Mouse (Mus musculus): Measurements from ENCODE around the gene Inhba. TPM values are rescaled to one million over a fixed set of nuclear protein-coding genes. Genes with fewer than 3 reads are reported as not detected.

Inhba gene
- 7.5 and 7.9 TPM in 2 replicates for total RNA-seq (2015; ENCODE audit: low replicate concordance)
- 2.5 and 3.8 TPM in 2 replicates for total RNA-seq (2017; ENCODE audit: low replicate concordance)

- ATAC-seq (replicated peaks; ENCODE audit: low FRiP score, poor library complexity, severe bottlenecking), result no peak
These were observed at the start of gene Inhba for GRCm38 (mm10) chr13:16011372-16012242. Gene Inhba (plus strand): TSS chr13:16011851.

- ATAC-seq (replicated peaks; ENCODE audit: low FRiP score, poor library complexity, severe bottlenecking), result no peak
These were observed 35.1 kb upstream of the Inhba start for GRCm38 (mm10) chr13:15976584-15976983.

GRCm38 (mm10) chr13:15979551-15979950 is 32.1 kb upstream of the Inhba start:
- ATAC-seq (replicated peaks; ENCODE audit: low FRiP score, poor library complexity, severe bottlenecking), result no peak

- no peak for ATAC-seq (replicated peaks; ENCODE audit: low FRiP score, poor library complexity, severe bottlenecking)
These were observed 29.6 kb upstream of the Inhba start for GRCm38 (mm10) chr13:15982041-15982440.

GRCm38 (mm10) chr13:15985761-15986160 is 25.9 kb upstream of the Inhba start:
- ATAC-seq (replicated peaks; ENCODE audit: low FRiP score, poor library complexity, severe bottlenecking), result no peak

GRCm38 (mm10) chr13:15986172-15986571 is 25.5 kb upstream of the Inhba start:
- no peak for ATAC-seq (replicated peaks; ENCODE audit: low FRiP score, poor library complexity, severe bottlenecking)

GRCm38 (mm10) chr13:15995314-15995713 is 16.3 kb upstream of the Inhba start:
- ATAC-seq (replicated peaks; ENCODE audit: low FRiP score, poor library complexity, severe bottlenecking), result no peak

- no peak for ATAC-seq (replicated peaks; ENCODE audit: low FRiP score, poor library complexity, severe bottlenecking)
These were observed 6.1 kb upstream of the Inhba start for GRCm38 (mm10) chr13:16005517-16005916.

GRCm38 (mm10) chr13:16007748-16008147 is 3.9 kb upstream of the Inhba start:
- no peak for ATAC-seq (replicated peaks; ENCODE audit: low FRiP score, poor library complexity, severe bottlenecking)

- no peak for ATAC-seq (replicated peaks; ENCODE audit: low FRiP score, poor library complexity, severe bottlenecking)
These were observed 3.3 kb upstream of the Inhba start for GRCm38 (mm10) chr13:16008348-16008747.

- no peak for ATAC-seq (replicated peaks; ENCODE audit: low FRiP score, poor library complexity, severe bottlenecking)
These were observed 1.7 kb upstream of the Inhba start for GRCm38 (mm10) chr13:16009766-16010465.

GRCm38 (mm10) chr13:16010586-16010985 is 1.1 kb upstream of the Inhba start:
- no peak for ATAC-seq (replicated peaks; ENCODE audit: low FRiP score, poor library complexity, severe bottlenecking)

GRCm38 (mm10) chr13:16012243-16012887 is 714 bp downstream of the Inhba start:
- no peak for ATAC-seq (replicated peaks; ENCODE audit: low FRiP score, poor library complexity, severe bottlenecking)

- ATAC-seq (replicated peaks; ENCODE audit: low FRiP score, poor library complexity, severe bottlenecking), result no peak
These were observed 2.5 kb downstream of the Inhba start for GRCm38 (mm10) chr13:16014166-16014565.

GRCm38 (mm10) chr13:16016506-16016905 is 4.9 kb downstream of the Inhba start:
- ATAC-seq (replicated peaks; ENCODE audit: low FRiP score, poor library complexity, severe bottlenecking), result no peak

GRCm38 (mm10) chr13:16017338-16017737 is 5.7 kb downstream of the Inhba start:
- ATAC-seq (replicated peaks; ENCODE audit: low FRiP score, poor library complexity, severe bottlenecking), result no peak

GRCm38 (mm10) chr13:16017777-16018176 is 6.1 kb downstream of the Inhba start:
- ATAC-seq (replicated peaks; ENCODE audit: low FRiP score, poor library complexity, severe bottlenecking), result no peak

- ATAC-seq (replicated peaks; ENCODE audit: low FRiP score, poor library complexity, severe bottlenecking), result no peak
These were observed 7.3 kb downstream of the Inhba start for GRCm38 (mm10) chr13:16018807-16019510.

- no peak for ATAC-seq (replicated peaks; ENCODE audit: low FRiP score, poor library complexity, severe bottlenecking)
These were observed 9.0 kb downstream of the Inhba start for GRCm38 (mm10) chr13:16020659-16021058.

GRCm38 (mm10) chr13:16021181-16021580 is 9.5 kb downstream of the Inhba start:
- ATAC-seq (replicated peaks; ENCODE audit: low FRiP score, poor library complexity, severe bottlenecking), result no peak
